Mouse (Mus musculus): ENCODE data around the gene Cryz.

- TF ChIP-seq POLR2A (IDR thresholded peaks at IDR 0.05; ENCODE audit: low read depth, low read length) (no peak), CTCF (IDR thresholded peaks at IDR 0.05; ENCODE audit: extremely low read depth, insufficient read depth, insufficient read length, insufficient replicate concordance) (no peak)
Observed at GRCm38 (mm10) chr3:154649411-154650285, 53.1 kb downstream of the Cryz start.
